Mouse (Mus musculus) left cerebral cortex, adult 6 months (tissue): ENCODE results near the gene Kynu. TPM values are rescaled to one million over a fixed set of nuclear protein-coding genes. Genes with fewer than 3 reads are reported as not detected.

Experiments
- long read RNA-seq, 2 experiments: library from polyadenylated mRNA; unstranded; transcript quantifications; one replicate each; pipeline ENCODE4 v2.0.0; 2019 to 2020
- polyA plus RNA-seq: library from polyadenylated mRNA; unstranded; fragments of <200 nt; fragmentation: Nextera tagmentation; gene quantifications from 2 replicates; pipeline ENCODE4 v1.2.3, GENCODE M21; 2021

Gene Kynu
- polyA plus RNA-seq: 0.11 TPM in 1 of 2 replicates, not detected in the other
- long read RNA-seq, experiment 1, partial matches to known transcripts: 0 of 1 reads
- long read RNA-seq, experiment 1, other reads (novel, unspliced or antisense): 1 of 1 reads
- long read RNA-seq, experiment 2: 0 reads

DNA sequence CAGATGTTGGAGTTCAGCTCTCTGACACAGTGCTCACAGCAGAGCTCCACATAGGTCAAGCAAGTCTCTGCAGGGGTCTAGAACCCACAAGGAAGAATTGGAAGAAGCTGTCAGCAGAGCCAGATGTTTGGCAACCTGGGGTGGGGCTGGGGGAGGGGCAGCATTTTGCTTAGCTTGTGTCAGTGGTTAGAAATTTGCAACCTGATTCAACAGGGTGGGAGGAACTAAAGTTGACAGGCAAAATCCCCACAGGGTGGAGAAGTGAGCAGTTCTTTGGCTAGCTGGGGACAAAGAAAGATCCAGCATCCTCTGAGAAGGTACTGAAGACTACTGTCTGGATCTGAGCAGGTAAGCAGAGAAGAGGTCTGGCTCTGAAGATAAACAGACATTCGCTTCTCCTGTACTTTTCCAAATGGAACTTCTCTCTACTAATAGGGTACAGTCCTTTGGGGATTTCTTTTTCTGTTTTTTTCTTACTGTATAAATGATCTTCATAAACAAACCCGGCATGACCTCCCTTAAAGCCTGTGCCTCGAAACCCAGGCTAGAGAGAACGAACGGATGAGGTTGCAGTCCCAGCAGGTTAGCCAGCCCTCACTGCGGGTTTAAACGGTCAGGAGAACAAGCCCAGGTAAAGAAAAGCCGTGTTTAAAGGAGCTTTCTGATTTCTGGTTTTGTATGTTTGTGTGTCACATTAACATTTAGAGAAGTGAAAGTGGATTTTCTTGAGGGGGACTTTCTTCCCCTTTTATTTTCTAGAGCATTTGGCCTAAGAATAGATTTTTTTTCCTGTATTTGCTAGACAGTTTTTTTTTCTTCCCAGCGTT, at the start of gene Kynu:
TSS of gene Kynu (plus strand) at position 268 of the 827 bp plus-strand sequence.

Other genes with a start within 250 kb of the Kynu start
- gene Arhgap15, start 193.5 kb downstream of the Kynu start, polyA plus RNA-seq: 13.5 and 18.0 TPM in 2 replicates